ENCODE assay signal across 21 mouse cellular contexts in the genomic region with DNA sequence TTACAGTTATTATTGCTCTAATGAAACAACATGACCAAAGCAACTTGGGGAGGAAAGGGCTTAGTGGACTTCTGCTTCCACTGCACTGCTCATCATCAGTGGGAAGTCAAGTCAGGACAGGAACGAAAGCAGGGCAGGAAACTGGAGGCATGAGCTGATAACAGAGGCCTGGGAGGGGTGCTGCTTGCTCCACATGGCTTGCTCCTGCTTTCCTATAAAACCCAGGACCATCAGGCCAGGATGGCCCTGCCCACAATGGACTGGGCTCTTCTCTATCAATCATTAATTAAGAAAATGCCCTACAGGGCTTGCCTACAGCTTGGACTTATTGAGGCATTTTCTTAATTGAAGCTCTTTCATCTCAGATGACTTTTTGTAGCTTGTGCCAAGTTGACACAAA. TPM values are rescaled to one million over a fixed set of nuclear protein-coding genes. Genes with fewer than 3 reads are reported as not detected.
A peak's percentile ranks its signal among the peaks of the same experiment; 100 is the strongest.
DNase-seq lines count a peak whose midpoint lies in the region; ATAC-seq lines count a peak whose summit lies in the region.
"Had no signal": no experiment of that assay in that cellular context is flagged by ENCODE, and none has a peak within 500 bp of the region (broad histone marks: within the 10 kb centered on the region; RNA-seq: fewer than 3 reads in every experiment).

No protein-coding gene starts in this region.

- H3K27me3 ChIP-seq in intestine, embryonic 15.5 days (replicated peaks) = no peaks in the 10 kb centered on the region
- H3K27me3 ChIP-seq in kidney, embryonic 15.5 days = no peaks in the 10 kb centered on the region
- no peaks in the 10 kb centered on the region for H3K27me3 ChIP-seq in liver, embryonic 12.5 days (replicated peaks)
- H3K27me3 ChIP-seq: forebrain, embryonic 12.5 days; heart, embryonic 15.5 days; limb, embryonic 12.5 days; midbrain, embryonic 12.5 days; stomach, embryonic 15.5 days had no signal

- no peaks in the 10 kb centered on the region for H3K9me3 ChIP-seq in intestine, embryonic 15.5 days
- no peaks in the 10 kb centered on the region for H3K9me3 ChIP-seq in kidney, embryonic 15.5 days (replicated peaks)
- H3K9me3 ChIP-seq in liver, embryonic 12.5 days (replicated peaks) = no peaks in the 10 kb centered on the region
- H3K9me3 ChIP-seq: forebrain, embryonic 12.5 days; heart, embryonic 15.5 days; limb, embryonic 12.5 days; midbrain, embryonic 12.5 days; stomach, embryonic 15.5 days had no signal

- no peak overlapping the region for H3K27ac ChIP-seq in intestine, embryonic 15.5 days
- no peak overlapping the region for H3K27ac ChIP-seq in kidney, embryonic 15.5 days
- H3K27ac ChIP-seq in liver, embryonic 12.5 days = 0 out of 2 replicates have a peak overlapping the region, but pooled peaks have one; percentile 13
- H3K27ac ChIP-seq: forebrain, embryonic 12.5 days; heart, embryonic 15.5 days; limb, embryonic 12.5 days; midbrain, embryonic 12.5 days; stomach, embryonic 15.5 days had no signal

- WGBS in intestine, embryonic 15.5 days = 45% methylated on average over 1 of the region's 1 CpGs
- WGBS in kidney, embryonic 15.5 days = 21% methylated on average over 1 of the region's 1 CpGs
- 14% methylated on average over 1 of the region's 1 CpGs for WGBS in liver, embryonic 12.5 days (ENCODE audit: insufficient replicate concordance)

- peak; percentile 24 for DNase-seq in 416B (ENCODE audit: low read depth)
- no peak for DNase-seq in thymus, postnatal 14 days
- no peak for DNase-seq in lung, postnatal 25 days (ENCODE audit: low spot score)
- DNase-seq in left cerebral cortex, adult 11 months (ENCODE audit: low spot score) = no peak
- DNase-seq: adrenal gland, postnatal 14 days; cerebellum, adult 9-10 months; embryo, embryonic 11 days; layer of hippocampus, postnatal 36 days; lung, postnatal 10 days; thymus, postnatal 36 days had no signal

- H3K4me3 ChIP-seq in intestine, embryonic 15.5 days (replicated peaks) = no peak overlapping the region
- H3K4me3 ChIP-seq in kidney, embryonic 15.5 days (replicated peaks) = no peak overlapping the region
- H3K4me3 ChIP-seq in liver, embryonic 12.5 days = no peak overlapping the region
- H3K4me3 ChIP-seq: forebrain, embryonic 12.5 days; heart, embryonic 15.5 days; limb, embryonic 12.5 days; midbrain, embryonic 12.5 days; myocyte; stomach, embryonic 15.5 days had no signal

- H3K4me2 ChIP-seq in intestine, embryonic 15.5 days (replicated peaks) = no peak overlapping the region
- no peak overlapping the region for H3K4me2 ChIP-seq in kidney, embryonic 15.5 days
- no peak overlapping the region for H3K4me2 ChIP-seq in liver, embryonic 12.5 days
- H3K4me2 ChIP-seq: forebrain, embryonic 12.5 days; heart, embryonic 15.5 days; limb, embryonic 12.5 days; midbrain, embryonic 12.5 days; stomach, embryonic 15.5 days had no signal

- no peak overlapping the region for H3K9ac ChIP-seq in intestine, embryonic 15.5 days
- H3K9ac ChIP-seq in kidney, embryonic 15.5 days = no peak overlapping the region
- H3K9ac ChIP-seq in liver, embryonic 12.5 days = no peak overlapping the region
- H3K9ac ChIP-seq: forebrain, embryonic 12.5 days; heart, embryonic 15.5 days; limb, embryonic 12.5 days; midbrain, embryonic 12.5 days; stomach, embryonic 15.5 days had no signal

- H3K36me3 ChIP-seq in intestine, embryonic 15.5 days = 0 out of 2 replicates have a peak, but pooled peaks cover 2% of the 10 kb centered on the region
- H3K36me3 ChIP-seq in kidney, embryonic 15.5 days = peaks cover 44% of the 10 kb centered on the region
- H3K36me3 ChIP-seq in liver, embryonic 12.5 days = peaks cover 50% of the 10 kb centered on the region

- 0 out of 2 replicates have a peak, but pooled peaks cover 4% of the 10 kb centered on the region for H3K4me1 ChIP-seq in intestine, embryonic 15.5 days (replicated peaks)
- H3K4me1 ChIP-seq in kidney, embryonic 15.5 days = peaks cover 3% of the 10 kb centered on the region; the same call in 1 of the 2 replicates
- H3K4me1 ChIP-seq in liver, embryonic 12.5 days = peaks cover 11% of the 10 kb centered on the region; the same call in 1 of the 2 replicates
- H3K4me1 ChIP-seq: forebrain, embryonic 12.5 days; limb, embryonic 12.5 days; midbrain, embryonic 12.5 days; stomach, embryonic 15.5 days had no signal

- peak; percentile 91 for ATAC-seq in intestine, embryonic 15.5 days
- ATAC-seq in kidney, embryonic 15.5 days (replicated peaks; ENCODE audit: low FRiP score) = peak; percentile 70; the same call in 1 of the 2 replicates
- peak; percentile 59; the same call in 1 of the 2 replicates for ATAC-seq in liver, embryonic 12.5 days
- ATAC-seq in CD4-positive, CD25-positive, alpha-beta regulatory T cell, adult 4 months = no peak
- ATAC-seq: inflammation-experienced regulatory T-cells, adult 6 months had no signal

RNA-seq across cellular contexts. Expression of a gene that starts 34.8 kb away (rescaled TPM):
- polyA plus RNA-seq in intestine, embryonic 15.5 days (2015; fragmentation: Nextera tagmentation; extraction: Ambion mirVana) = 16.0 and 16.9 TPM in 2 replicates
- 23.1 and 23.6 TPM in 2 replicates for polyA plus RNA-seq in kidney, embryonic 15.5 days (2015; fragmentation: Nextera tagmentation; extraction: Ambion mirVana)
- polyA plus RNA-seq in liver, embryonic 12.5 days (2016; fragmentation: Nextera tagmentation; extraction: Ambion mirVana) = 15.8 and 17.6 TPM in 2 replicates
- 10 to 100 TPM; 23.4 to 25.5 TPM for polyA plus RNA-seq in CD4-positive, CD25-positive, alpha-beta regulatory T cell, adult 4 months (2017; shearing (Covaris generic))
